Mouse (Mus musculus) limb, embryonic 10.5 days (tissue): ENCODE results near the gene Riox1. TPM values are rescaled to one million over a fixed set of nuclear protein-coding genes. Genes with fewer than 3 reads are reported as not detected.
A peak's percentile ranks its signal among the peaks of the same experiment; 100 is the strongest.
"Not testable (repeated sequence)": the region's sequence is repeated elsewhere in the genome, so short reads cannot be mapped to it uniquely, and the experiment has no call there.

ENCODE experiments used
- DNase-seq: peaks from one replicate; pipeline ENCODE4 v3.0.0-alpha.2; 2017; ENCODE audit warnings: low spot score
- H3K27ac ChIP-seq: fragments of 300-500 bp; sonication (generic); 2 replicates; pipeline ENCODE4 v1.5.1; 2016; ENCODE audit warnings: mild to moderate bottlenecking
- H3K27me3 ChIP-seq: fragments of 300-500 bp; sonication (generic); 2 replicates; pipeline ENCODE4 v1.6.1; 2016; ENCODE audit warnings: low read depth, mild to moderate bottlenecking; ENCODE audit not compliant: poor library complexity, severe bottlenecking
- H3K36me3 ChIP-seq: fragments of 300-500 bp; sonication (generic); 2 replicates; pipeline ENCODE4 v1.6.1; 2016; ENCODE audit warnings: mild to moderate bottlenecking, moderate library complexity
- H3K4me1 ChIP-seq: fragments of 300-500 bp; sonication (generic); 2 replicates; pipeline ENCODE4 v1.6.1; 2016
- H3K4me3 ChIP-seq: fragments of 300-500 bp; sonication (generic); 2 replicates; pipeline ENCODE4 v1.5.1; 2016; ENCODE audit warnings: mild to moderate bottlenecking, moderate library complexity
- H3K9me3 ChIP-seq: fragments of 300-500 bp; sonication (generic); replicated peaks from 2 replicates; pipeline ENCODE4 v1.6.1; 2016; ENCODE audit warnings: mild to moderate bottlenecking
- WGBS: fragments of 180-500 bp; shearing (Covaris S2); methylation state at CpG from one replicate; pipeline ENCODE4 v1.1.7; 2016; 5-methylcytosine and 5-hydroxymethylcytosine counted together
- polyA plus RNA-seq: library from polyadenylated mRNA; unstranded; fragments of >200 nt; fragmentation: Nextera tagmentation; extraction: Ambion mirVana; gene quantifications from 2 replicates; pipeline ENCODE4 v1.2.1, GENCODE M21; 2016

Riox1 gene
- polyA plus RNA-seq, 1 experiment from 2014 or later, result 18.5 TPM

GRCm38 (mm10) chr12:83927747-83928146, 22.7 kb upstream of the Riox1 start:
- Histone ChIP-seq H3K9me3 (no peaks in the 10 kb centered on the region), H3K4me3 (no peak overlapping the region), H3K36me3 (no peaks in the 10 kb centered on the region), H3K27ac (no peak overlapping the region), H3K4me1 (peaks cover 15% of the 10 kb centered on the region), H3K27me3 (no peaks in the 10 kb centered on the region)
- 87% methylated on average over 4 of the region's 4 CpGs for WGBS
- DNase-seq, result no peak

- Histone ChIP-seq H3K27ac (no peak overlapping the region), H3K9me3 (no peaks in the 10 kb centered on the region), H3K4me3 (no peak overlapping the region), H3K36me3 (no peaks in the 10 kb centered on the region), H3K4me1 (peaks cover 2% of the 10 kb centered on the region), H3K27me3 (no peaks in the 10 kb centered on the region)
- WGBS, result 67% methylated on average over 2 of the region's 2 CpGs
- no peak for DNase-seq
Measured at GRCm38 (mm10) chr12:83929186-83929804, 21.1 kb upstream of the Riox1 start.

- Histone ChIP-seq H3K27ac (no peak overlapping the region), H3K9me3 (no peaks in the 10 kb centered on the region), H3K4me1 (no peaks in the 10 kb centered on the region), H3K4me3 (no peak overlapping the region), H3K36me3 (no peaks in the 10 kb centered on the region), H3K27me3 (no peaks in the 10 kb centered on the region)
- DNase-seq, result no peak
- 69% methylated on average over 10 of the region's 10 CpGs for WGBS
Measured at GRCm38 (mm10) chr12:83937600-83937999, 12.8 kb upstream of the Riox1 start.

GRCm38 (mm10) chr12:83938592-83938991, 11.8 kb upstream of the Riox1 start:
- not testable (repeated sequence) for H3K4me1 ChIP-seq, H3K36me3 ChIP-seq, DNase-seq, H3K27me3 ChIP-seq, H3K27ac ChIP-seq, H3K9me3 ChIP-seq, H3K4me3 ChIP-seq
- 48% methylated on average over 1 of the region's 1 CpGs for WGBS

- Histone ChIP-seq H3K27me3 (no peaks in the 10 kb centered on the region), H3K27ac (no peak overlapping the region), H3K4me1 (no peaks in the 10 kb centered on the region), H3K36me3 (no peaks in the 10 kb centered on the region), H3K4me3 (no peak overlapping the region), H3K9me3 (no peaks in the 10 kb centered on the region)
- 77% methylated on average over 2 of the region's 2 CpGs for WGBS
- no peak for DNase-seq
Measured at GRCm38 (mm10) chr12:83939332-83939731, 11.1 kb upstream of the Riox1 start.

- Histone ChIP-seq H3K4me3 (no peak overlapping the region), H3K36me3 (no peaks in the 10 kb centered on the region), H3K27me3 (no peaks in the 10 kb centered on the region), H3K27ac (no peak overlapping the region), H3K9me3 (no peaks in the 10 kb centered on the region), H3K4me1 (no peaks in the 10 kb centered on the region)
- DNase-seq, result no peak
- 80% methylated on average over 4 of the region's 4 CpGs for WGBS
Measured at GRCm38 (mm10) chr12:83940031-83940430, 10.4 kb upstream of the Riox1 start.

- H3K27ac ChIP-seq, result no peak overlapping the region
- DNase-seq, result no peak
- no peaks in the 10 kb centered on the region for H3K36me3 ChIP-seq
- no peak overlapping the region for H3K4me3 ChIP-seq
- H3K4me1 ChIP-seq, result no peaks in the 10 kb centered on the region
- H3K27me3 ChIP-seq, result no peaks in the 10 kb centered on the region
- WGBS, result 82% methylated on average over 3 of the region's 3 CpGs
- no peaks in the 10 kb centered on the region for H3K9me3 ChIP-seq
Measured at GRCm38 (mm10) chr12:83941938-83942337, 8.5 kb upstream of the Riox1 start.

- no peaks in the 10 kb centered on the region for H3K9me3 ChIP-seq
- peaks cover 7% of the 10 kb centered on the region for H3K36me3 ChIP-seq
- H3K27me3 ChIP-seq, result no peaks in the 10 kb centered on the region
- no peak overlapping the region for H3K4me3 ChIP-seq
- H3K4me1 ChIP-seq, result peaks cover 24% of the 10 kb centered on the region
- DNase-seq, result no peak
- no peak overlapping the region for H3K27ac ChIP-seq
- WGBS, result 92% methylated on average over 8 of the region's 8 CpGs
Measured at GRCm38 (mm10) chr12:83947260-83947811, 3.1 kb upstream of the Riox1 start.

GRCm38 (mm10) chr12:83949043-83949442, 1.4 kb upstream of the Riox1 start:
- no peak for DNase-seq
- WGBS, result 79% methylated on average over 4 of the region's 4 CpGs
- Histone ChIP-seq H3K27ac (no peak overlapping the region), H3K9me3 (no peaks in the 10 kb centered on the region), H3K36me3 (peaks cover 23% of the 10 kb centered on the region), H3K4me3 (no peak overlapping the region), H3K4me1 (peaks cover 37% of the 10 kb centered on the region), H3K27me3 (no peaks in the 10 kb centered on the region)

- H3K36me3 ChIP-seq, result peaks cover 26% of the 10 kb centered on the region
- 27% methylated on average over 11 of the region's 11 CpGs for WGBS
- no peaks in the 10 kb centered on the region for H3K27me3 ChIP-seq
- H3K9me3 ChIP-seq, result no peaks in the 10 kb centered on the region
- peaks cover 37% of the 10 kb centered on the region for H3K4me1 ChIP-seq
- H3K4me3 ChIP-seq, result peak overlapping the region; percentile 95
- H3K27ac ChIP-seq, result peak overlapping the region; percentile 94
- no peak for DNase-seq
Measured at GRCm38 (mm10) chr12:83949776-83950492, 474 bp upstream of the Riox1 start.

GRCm38 (mm10) chr12:83950840-83951701, 663 bp downstream of the Riox1 start:
- WGBS, result under 1% methylated on average over 106 of the region's 116 CpGs
- Histone ChIP-seq H3K27me3 (no peaks in the 10 kb centered on the region), H3K4me1 (peaks cover 37% of the 10 kb centered on the region), H3K4me3 (peak overlapping the region; percentile 95), H3K27ac (peak overlapping the region; percentile 94), H3K36me3 (peaks cover 38% of the 10 kb centered on the region), H3K9me3 (no peaks in the 10 kb centered on the region)
- DNase-seq, result peak; percentile 74

- peaks cover 45% of the 10 kb centered on the region for H3K36me3 ChIP-seq
- WGBS, result 69% methylated on average over 32 of the region's 32 CpGs
- no peaks in the 10 kb centered on the region for H3K27me3 ChIP-seq
- no peaks in the 10 kb centered on the region for H3K9me3 ChIP-seq
- DNase-seq, result no peak
- peak overlapping the region; percentile 95 for H3K4me3 ChIP-seq
- H3K4me1 ChIP-seq, result peaks cover 37% of the 10 kb centered on the region
- H3K27ac ChIP-seq, result peak overlapping the region; percentile 94
Measured at GRCm38 (mm10) chr12:83951711-83952575, 1.5 kb downstream of the Riox1 start.
